Mouse (Mus musculus) liver, embryonic 15.5 days (tissue): ENCODE data around the gene Nadk. TPM values are rescaled to one million over a fixed set of nuclear protein-coding genes. Genes with fewer than 3 reads are reported as not detected.
A peak's percentile ranks its signal among the peaks of the same experiment; 100 is the strongest.

Source experiments
- ATAC-seq: fragments of 200-750 bp; cut with Nextera tagmentation; 2 replicates; pipeline ENCODE4 v1.8.0; 2017; ENCODE audit warnings: moderate number of reproducible peaks, mild to moderate bottlenecking, moderate library complexity; ENCODE audit not compliant: insufficient read depth
- H3K27ac ChIP-seq: fragments of 300-500 bp; sonication (generic); replicated peaks from 2 replicates; pipeline ENCODE4 v1.5.1; 2015; ENCODE audit warnings: mild to moderate bottlenecking, inconsistent platforms
- H3K27me3 ChIP-seq: fragments of 300-500 bp; sonication (generic); 2 replicates; pipeline ENCODE4 v1.6.1; 2015; ENCODE audit warnings: mild to moderate bottlenecking, inconsistent platforms
- H3K36me3 ChIP-seq: fragments of 300-500 bp; sonication (generic); replicated peaks from 2 replicates; pipeline ENCODE4 v1.6.1; 2015; ENCODE audit warnings: moderate library complexity, mild to moderate bottlenecking, inconsistent platforms
- H3K4me1 ChIP-seq: fragments of 300-500 bp; sonication (generic); replicated peaks from 2 replicates; pipeline ENCODE4 v1.6.1; 2015; ENCODE audit warnings: inconsistent platforms
- H3K4me2 ChIP-seq: fragments of 300-500 bp; sonication (generic); 2 replicates; pipeline ENCODE4 v1.6.1; 2015; ENCODE audit warnings: moderate library complexity, mild to moderate bottlenecking, inconsistent platforms
- H3K4me3 ChIP-seq: fragments of 300-500 bp; sonication (generic); replicated peaks from 2 replicates; pipeline ENCODE4 v1.5.1; 2015; ENCODE audit warnings: mild to moderate bottlenecking, inconsistent platforms
- H3K9ac ChIP-seq: fragments of 300-500 bp; sonication (generic); 2 replicates; pipeline ENCODE4 v1.6.1; 2015; ENCODE audit warnings: moderate library complexity, mild to moderate bottlenecking, inconsistent platforms
- H3K9me3 ChIP-seq: fragments of 300-500 bp; sonication (generic); replicated peaks from 2 replicates; pipeline ENCODE4 v1.6.1; 2016; ENCODE audit warnings: inconsistent platforms
- WGBS: fragments of 180-500 bp; shearing (Covaris S2); methylation state at CpG from one replicate; pipeline ENCODE4 v1.1.7; 2015; ENCODE audit warnings: mixed read lengths; ENCODE audit not compliant: insufficient replicate concordance; 5-methylcytosine and 5-hydroxymethylcytosine counted together
- polyA plus RNA-seq: library from polyadenylated mRNA; unstranded; fragments of >200 nt; fragmentation: Nextera tagmentation; extraction: Ambion mirVana; gene quantifications from 2 replicates; pipeline ENCODE4 v1.2.1, GENCODE M21; 2015

Gene Nadk
- polyA plus RNA-seq, 1 experiment from 2014 or later: 46.9 TPM

- 81% methylated on average over 6 of the region's 6 CpGs for WGBS
- no peak for ATAC-seq
- 0 out of 2 replicates have a peak overlapping the region, but pooled peaks have one; percentile 10 for H3K4me2 ChIP-seq
- H3K27ac ChIP-seq: no peak overlapping the region; the same call in 1 of the 2 replicates
- no peaks in the 10 kb centered on the region for H3K9me3 ChIP-seq
- peaks cover 62% of the 10 kb centered on the region for H3K4me1 ChIP-seq
- H3K36me3 ChIP-seq: peaks cover 28% of the 10 kb centered on the region
- no peaks in the 10 kb centered on the region for H3K27me3 ChIP-seq
- H3K9ac ChIP-seq: no peak overlapping the region
- H3K4me3 ChIP-seq: no peak overlapping the region
Measured at GRCm38 (mm10) chr4:155603801-155604200, 41.6 kb downstream of the Nadk start.

GRCm38 (mm10) chr4:155605132-155605531 is 43.0 kb downstream of the Nadk start:
- ATAC-seq: no peak
- Histone ChIP-seq H3K36me3 (peaks cover 37% of the 10 kb centered on the region), H3K4me2 (peak overlapping the region; percentile 4; the same call in 1 of the 2 replicates), H3K9ac (no peak overlapping the region), H3K9me3 (no peaks in the 10 kb centered on the region), H3K27ac (peak overlapping the region; percentile 3; the same call in 1 of the 2 replicates), H3K4me1 (peaks cover 54% of the 10 kb centered on the region), H3K4me3 (no peak overlapping the region), H3K27me3 (no peaks in the 10 kb centered on the region)
- WGBS: 70% methylated on average over 4 of the region's 4 CpGs

- Histone ChIP-seq H3K4me2 (no peak overlapping the region), H3K27me3 (no peaks in the 10 kb centered on the region), H3K9me3 (no peaks in the 10 kb centered on the region), H3K27ac (no peak overlapping the region), H3K4me3 (no peak overlapping the region), H3K4me1 (peaks cover 45% of the 10 kb centered on the region), H3K36me3 (peaks cover 51% of the 10 kb centered on the region), H3K9ac (no peak overlapping the region)
- WGBS: 77% methylated on average over 2 of the region's 2 CpGs
- ATAC-seq: no peak
Measured at GRCm38 (mm10) chr4:155606825-155607224, 44.6 kb downstream of the Nadk start.

GRCm38 (mm10) chr4:155611860-155612259 is 49.7 kb downstream of the Nadk start:
- no peaks in the 10 kb centered on the region for H3K27me3 ChIP-seq
- no peak overlapping the region for H3K4me3 ChIP-seq
- no peak overlapping the region for H3K4me2 ChIP-seq
- H3K4me1 ChIP-seq: peaks cover 6% of the 10 kb centered on the region; the same call in 1 of the 2 replicates
- H3K36me3 ChIP-seq: peaks cover 75% of the 10 kb centered on the region
- no peak overlapping the region for H3K27ac ChIP-seq
- WGBS: 84% methylated on average over 3 of the region's 3 CpGs
- no peak for ATAC-seq
- H3K9ac ChIP-seq: no peak overlapping the region
- H3K9me3 ChIP-seq: no peaks in the 10 kb centered on the region

- H3K27me3 ChIP-seq: no peaks in the 10 kb centered on the region
- no peak for ATAC-seq
- H3K4me1 ChIP-seq: peaks cover 2% of the 10 kb centered on the region; the same call in 1 of the 2 replicates
- H3K4me2 ChIP-seq: no peak overlapping the region
- no peak overlapping the region for H3K9ac ChIP-seq
- H3K27ac ChIP-seq: no peak overlapping the region
- H3K4me3 ChIP-seq: no peak overlapping the region
- WGBS: 81% methylated on average over 3 of the region's 3 CpGs
- peaks cover 84% of the 10 kb centered on the region for H3K36me3 ChIP-seq
- H3K9me3 ChIP-seq: no peaks in the 10 kb centered on the region
Measured at GRCm38 (mm10) chr4:155613264-155613663, 51.1 kb downstream of the Nadk start.

- WGBS: 52% methylated on average over 5 of the region's 5 CpGs
- peak; percentile 52; the same call in 1 of the 2 replicates for ATAC-seq
- no peaks in the 10 kb centered on the region for H3K27me3 ChIP-seq
- H3K9ac ChIP-seq: no peak overlapping the region
- peaks cover 82% of the 10 kb centered on the region for H3K36me3 ChIP-seq
- H3K4me3 ChIP-seq: no peak overlapping the region
- H3K9me3 ChIP-seq: no peaks in the 10 kb centered on the region
- H3K4me1 ChIP-seq: peaks cover 8% of the 10 kb centered on the region
- H3K27ac ChIP-seq: no peak overlapping the region
- no peak overlapping the region for H3K4me2 ChIP-seq
Measured at GRCm38 (mm10) chr4:155618321-155618720, 56.1 kb downstream of the Nadk start.

- ATAC-seq: peak; percentile 100
- peaks cover 13% of the 10 kb centered on the region for H3K4me1 ChIP-seq
- peak within 1 kb of the TSS; percentile 74 for H3K9ac ChIP-seq
- H3K4me3 ChIP-seq: peak within 1 kb of the TSS; percentile 94
- H3K4me2 ChIP-seq: peak within 1 kb of the TSS; percentile 73
- H3K36me3 ChIP-seq: peaks cover 52% of the 10 kb centered on the region
- peak within 1 kb of the TSS; percentile 94 for H3K27ac ChIP-seq
- under 1% methylated on average over 84 of the region's 84 CpGs for WGBS
- H3K9me3 ChIP-seq: no peaks in the 10 kb centered on the region
- no peaks in the 10 kb centered on the region for H3K27me3 ChIP-seq
Measured at GRCm38 (mm10) chr4:155624338-155625291, 62.4 kb downstream of the Nadk start, which contains the start of gene Cdk11b. Cdk11b (plus strand) TSS chr4:155624854.

GRCm38 (mm10) chr4:155630267-155630666 is 68.1 kb downstream of the Nadk start:
- H3K27me3 ChIP-seq: no peaks in the 10 kb centered on the region
- ATAC-seq: no peak
- no peak overlapping the region for H3K27ac ChIP-seq
- no peak overlapping the region for H3K4me3 ChIP-seq
- WGBS: 62% methylated on average over 6 of the region's 6 CpGs
- H3K4me2 ChIP-seq: no peak overlapping the region
- H3K36me3 ChIP-seq: peaks cover 76% of the 10 kb centered on the region
- no peak overlapping the region for H3K9ac ChIP-seq
- peaks cover 4% of the 10 kb centered on the region for H3K4me1 ChIP-seq
- no peaks in the 10 kb centered on the region for H3K9me3 ChIP-seq

GRCm38 (mm10) chr4:155635766-155636499 is 73.8 kb downstream of the Nadk start:
- H3K27ac ChIP-seq: no peak overlapping the region
- no peaks in the 10 kb centered on the region for H3K9me3 ChIP-seq
- H3K4me3 ChIP-seq: no peak overlapping the region
- no peak overlapping the region for H3K4me2 ChIP-seq
- no peaks in the 10 kb centered on the region for H3K27me3 ChIP-seq
- no peak overlapping the region for H3K9ac ChIP-seq
- peaks cover 89% of the 10 kb centered on the region for H3K36me3 ChIP-seq
- ATAC-seq: no peak
- H3K4me1 ChIP-seq: no peaks in the 10 kb centered on the region
